Mouse (Mus musculus): ENCODE measurements around the gene Atat1.
A peak's percentile ranks its signal among the peaks of the same experiment; 100 is the strongest.
"Not testable (repeated sequence)": the region's sequence is repeated elsewhere in the genome, so short reads cannot be mapped to it uniquely, and the experiment has no call there.

Gene Atat1

DNA sequence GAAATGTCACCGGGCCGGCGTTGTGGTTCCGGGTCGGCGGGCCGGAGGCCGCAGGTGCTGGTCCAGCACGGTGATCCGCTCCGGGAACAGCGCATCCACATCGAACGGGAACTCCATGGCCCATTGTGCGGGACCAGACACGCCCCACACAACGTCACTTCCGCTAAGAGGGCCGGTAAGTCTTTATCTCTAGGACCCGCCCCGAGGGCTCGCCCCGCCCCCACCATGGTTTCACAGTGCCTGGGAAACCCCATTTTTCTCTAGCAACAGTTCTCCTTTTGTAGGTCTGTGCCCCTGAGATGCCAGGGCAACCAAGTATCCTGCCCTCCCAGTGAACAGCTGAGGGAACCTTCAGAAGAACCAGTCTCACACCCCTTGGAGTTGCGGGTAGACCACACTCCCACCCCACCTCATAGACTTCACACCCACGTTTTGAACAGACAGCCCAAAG lies at the start of gene Atat1:
TSS of gene Atat1 (minus strand) at position 157 of the 451 bp plus-strand sequence.
- DNase-seq: peak; percentile 83

DNA sequence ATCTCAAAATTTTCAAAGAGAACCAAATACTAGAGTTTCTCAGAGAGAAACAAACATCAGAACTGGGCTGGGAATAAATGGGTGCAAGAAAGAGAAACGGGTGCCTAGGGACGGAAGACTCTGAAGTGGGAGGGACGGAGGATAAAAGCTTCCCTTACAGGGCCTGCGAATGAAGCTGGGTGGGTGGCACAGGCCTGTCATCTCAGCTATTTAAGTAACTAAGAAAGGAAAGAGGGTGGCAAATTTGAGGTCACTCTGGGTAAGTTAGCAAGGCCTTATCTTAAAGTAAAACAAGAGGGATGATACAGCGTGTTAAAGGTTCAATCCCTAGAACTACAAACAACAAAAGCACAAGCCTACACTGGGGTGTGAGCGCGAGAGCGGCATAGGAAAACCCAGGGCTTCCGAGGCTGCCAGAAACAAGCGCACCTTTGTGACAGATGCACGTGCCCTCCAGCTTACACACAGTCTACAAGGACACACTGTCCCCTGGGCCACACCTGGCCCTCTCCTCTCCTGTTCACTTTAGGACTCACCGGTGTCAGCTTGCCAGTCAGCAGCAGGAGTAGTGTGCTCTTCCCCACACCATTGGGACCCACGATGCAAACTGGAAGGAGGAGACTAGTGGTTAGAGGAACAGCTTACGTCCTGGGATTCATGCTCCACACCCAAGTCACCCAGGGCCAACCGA lies 48.8 kb upstream of the Atat1 start:
- DNase-seq: no peak

GRCm38 (mm10) chr17:35954665-35955064 lies 44.8 kb upstream of the Atat1 start:
- no peak for DNase-seq

GRCm38 (mm10) chr17:35952559-35952958 lies 42.7 kb upstream of the Atat1 start:
- DNase-seq: not testable (repeated sequence)

- DNase-seq: not testable (repeated sequence)
Measured at GRCm38 (mm10) chr17:35950946-35951345, 41.1 kb upstream of the Atat1 start.

- no peak for DNase-seq
Measured at GRCm38 (mm10) chr17:35939941-35940340, 30.1 kb upstream of the Atat1 start.

DNA sequence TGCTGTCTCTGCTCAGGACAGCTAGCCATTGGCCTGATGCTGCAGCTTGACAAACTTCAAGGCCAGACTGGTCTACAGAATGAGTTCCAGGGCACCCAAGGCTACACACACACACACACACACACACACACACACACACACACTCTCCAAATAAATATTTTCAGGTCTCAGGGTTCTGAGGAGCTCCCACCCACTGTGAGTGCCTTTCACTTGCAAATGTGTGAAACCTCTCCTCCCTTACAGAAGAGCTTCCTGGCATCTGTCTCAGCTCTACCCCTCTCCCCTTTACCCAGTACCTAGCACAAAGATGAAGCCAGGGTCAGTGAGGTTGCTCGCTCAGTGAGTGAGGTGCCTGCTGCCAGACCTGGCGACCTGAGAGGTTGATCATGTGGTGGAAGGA lies 29.2 kb upstream of the Atat1 start:
- no peak for DNase-seq

DNA sequence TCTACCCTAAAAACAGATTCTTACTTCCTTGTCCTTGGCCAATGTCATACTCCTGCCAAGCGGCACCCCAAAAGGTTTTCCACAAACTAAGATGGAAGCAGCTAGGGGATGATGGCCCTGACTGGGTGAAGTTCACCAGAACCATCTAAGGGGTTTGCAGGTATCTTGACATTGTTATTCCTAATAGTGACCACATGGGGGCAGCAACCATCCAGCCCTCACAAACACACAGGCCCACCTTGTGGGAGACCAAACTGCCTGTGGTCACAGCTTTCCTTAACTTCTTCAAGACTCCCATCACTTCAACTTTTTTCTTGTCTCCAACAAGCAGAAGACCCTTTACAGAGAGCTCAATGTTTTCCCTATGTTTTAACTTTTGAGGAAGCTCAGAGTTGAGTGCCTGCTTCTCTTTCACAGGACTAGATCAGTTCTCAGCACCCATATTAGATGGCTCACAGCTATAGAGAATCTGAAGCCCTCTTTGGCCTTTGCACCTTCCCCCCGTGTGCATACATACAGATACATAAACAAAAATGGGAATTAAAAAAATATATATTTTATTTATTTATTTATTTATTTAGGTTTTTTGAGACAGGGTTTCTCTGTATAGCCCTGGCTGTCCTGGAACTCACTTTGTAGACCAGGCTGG lies 27.9 kb upstream of the Atat1 start:
- DNase-seq: peak; percentile 46

DNA sequence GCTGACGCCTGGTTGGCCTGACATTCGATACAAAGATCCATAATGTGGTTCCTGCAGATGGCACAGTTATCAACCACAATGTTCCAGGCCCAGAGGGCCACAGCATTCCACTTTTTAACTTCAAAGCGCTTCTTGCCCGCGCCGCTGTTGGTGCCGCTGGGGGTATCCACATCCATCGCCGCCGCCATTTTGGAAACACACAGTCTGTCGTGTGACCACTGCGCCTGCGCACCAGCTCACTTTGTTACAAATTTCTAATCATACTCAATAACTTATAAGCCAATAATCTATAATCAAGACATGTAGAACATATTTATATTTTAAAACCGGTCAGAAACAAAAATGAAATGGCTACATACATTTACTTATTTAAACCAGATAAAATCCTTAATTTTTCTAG lies 25.9 kb upstream of the Atat1 start:
- DNase-seq: not testable (repeated sequence)

GRCm38 (mm10) chr17:35932608-35933007 lies 22.7 kb upstream of the Atat1 start:
- DNase-seq: no peak

GRCm38 (mm10) chr17:35930627-35931026 lies 20.8 kb upstream of the Atat1 start:
- no peak for DNase-seq

DNA sequence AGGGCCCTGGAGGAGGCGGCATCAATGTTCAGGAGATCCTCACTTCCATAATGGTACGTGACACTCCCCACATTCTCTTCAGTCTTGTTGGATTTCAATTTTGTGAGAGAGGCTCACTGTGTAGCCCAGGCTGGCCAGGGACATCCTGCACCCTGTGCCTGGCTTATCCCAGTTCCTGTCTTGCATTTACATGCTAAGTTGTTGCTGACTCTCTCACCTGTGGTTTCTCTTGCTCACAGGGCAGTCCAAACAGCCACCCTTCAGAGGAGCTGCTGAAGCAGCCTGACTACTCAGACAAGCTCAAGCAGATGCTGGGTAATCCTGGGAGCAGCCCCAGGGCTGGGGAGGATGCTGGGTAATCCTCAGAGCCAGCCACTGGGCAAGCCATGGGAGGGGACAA lies 19.7 kb upstream of the Atat1 start:
- no peak for DNase-seq

- no peak for DNase-seq
Measured at GRCm38 (mm10) chr17:35927471-35927870, 17.6 kb upstream of the Atat1 start.

GRCm38 (mm10) chr17:35923281-35923680 lies 13.4 kb upstream of the Atat1 start:
- DNase-seq: no peak

GRCm38 (mm10) chr17:35922566-35922965 lies 12.7 kb upstream of the Atat1 start:
- DNase-seq: no peak

GRCm38 (mm10) chr17:35921710-35922109 lies 11.8 kb upstream of the Atat1 start:
- DNase-seq: no peak

DNA sequence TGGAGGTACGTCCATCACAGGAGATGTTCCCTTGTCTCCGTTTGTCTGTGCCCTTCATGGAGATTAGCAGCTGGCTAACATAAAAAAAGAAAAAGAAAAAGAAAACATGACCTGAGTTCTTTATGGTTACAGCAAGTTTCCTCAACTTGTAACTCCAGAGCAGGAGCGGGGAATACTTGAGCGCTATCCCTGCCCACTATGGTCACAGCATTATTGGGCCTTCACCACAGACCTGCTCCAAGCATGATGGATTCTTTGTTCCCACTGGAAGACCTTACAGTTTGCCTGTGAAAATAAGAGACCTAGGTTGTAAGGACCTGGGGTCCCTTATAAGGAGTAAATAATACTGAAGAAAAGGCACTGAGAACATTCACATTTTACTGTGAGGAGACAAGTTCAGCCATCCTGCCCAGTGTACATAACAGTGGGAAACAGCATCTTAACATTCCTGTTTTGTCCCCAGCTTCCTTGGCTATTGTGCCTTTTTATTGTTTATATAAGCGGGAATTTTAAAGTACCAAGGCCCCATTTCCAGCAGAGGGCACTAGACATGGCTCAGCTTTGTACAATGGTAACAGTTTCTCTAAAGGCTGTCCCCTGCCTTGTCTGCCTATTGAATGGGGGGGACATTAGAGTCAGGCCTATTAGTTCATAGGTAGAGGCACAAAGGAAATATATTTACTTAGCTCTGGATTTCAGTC lies 11.1 kb upstream of the Atat1 start:
- DNase-seq: no peak

- no peak for DNase-seq
Measured at GRCm38 (mm10) chr17:35920384-35920783, 10.5 kb upstream of the Atat1 start.

GRCm38 (mm10) chr17:35919864-35920301 lies 10.0 kb upstream of the Atat1 start:
- DNase-seq: no peak

DNA sequence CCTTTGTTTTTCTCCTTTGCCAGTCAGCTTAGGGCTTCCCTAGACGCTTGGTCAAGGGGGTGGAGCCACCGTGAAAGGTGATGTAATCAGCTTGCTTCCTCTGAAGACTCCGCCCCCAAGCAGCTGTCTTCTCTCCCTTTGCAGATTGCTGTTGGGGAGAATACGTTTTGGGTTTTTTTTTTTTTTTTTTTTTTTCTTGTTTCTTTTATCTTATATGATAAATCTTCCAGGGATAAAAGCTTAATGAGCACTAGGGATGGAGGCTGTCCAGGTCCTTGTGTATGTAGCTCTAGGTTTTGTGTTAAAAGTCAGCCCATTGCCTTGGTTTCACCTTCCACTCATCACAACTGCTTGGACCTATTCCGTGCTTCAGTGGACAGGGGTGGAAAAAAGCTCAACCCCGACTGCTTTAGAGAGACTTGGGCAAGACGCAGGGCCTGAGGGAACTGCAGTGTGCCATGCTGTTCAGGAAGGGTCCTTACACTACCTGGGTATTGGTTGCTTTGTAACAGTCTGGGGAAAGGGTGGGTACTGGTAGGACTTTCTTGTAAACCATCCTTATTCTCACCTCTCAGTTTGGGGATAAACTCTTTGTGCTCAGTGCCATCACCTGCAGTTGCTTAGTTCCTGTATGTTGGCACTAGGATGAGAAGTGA lies 9.3 kb upstream of the Atat1 start:
- peak; percentile 95 for DNase-seq

- no peak for DNase-seq
Measured at GRCm38 (mm10) chr17:35918276-35919059, 8.6 kb upstream of the Atat1 start.

- peak; percentile 65 for DNase-seq
Measured at GRCm38 (mm10) chr17:35917463-35918251, 7.8 kb upstream of the Atat1 start.
